Mouse (Mus musculus): ENCODE measurements at regions not wholly inside any gene's neighbourhood (a gene's known extent, or its start where the extent isn't known, plus 50 kb on each side); places are given as distances from the start of the nearest gene placed in this dataset.
A peak's percentile ranks its signal among the peaks of the same experiment; 100 is the strongest.
"Not testable (repeated sequence)": the region's sequence is repeated elsewhere in the genome, so short reads cannot be mapped to it uniquely, and the experiment has no call there.

DNA sequence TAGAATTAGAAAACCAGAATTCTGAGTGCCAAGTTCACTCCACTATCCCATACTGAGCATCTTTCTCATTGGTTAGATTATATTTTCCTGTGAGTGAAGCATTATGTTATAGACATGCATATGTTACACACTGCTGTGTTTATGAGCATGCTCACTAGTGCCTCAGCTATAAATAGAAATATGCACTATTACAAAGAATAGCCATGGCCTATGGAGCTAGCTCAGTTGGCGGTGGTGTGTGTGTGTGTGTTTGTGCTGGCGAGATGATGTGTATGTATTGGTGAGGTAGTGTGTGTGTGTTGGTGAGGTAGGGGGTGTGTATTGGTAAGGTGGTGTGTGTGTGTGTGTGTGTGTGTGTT is 106.2 kb downstream of the Sec31a start:
- DNase-seq (ENCODE audit: low spot score in 2 of 2), result no peak

DNA sequence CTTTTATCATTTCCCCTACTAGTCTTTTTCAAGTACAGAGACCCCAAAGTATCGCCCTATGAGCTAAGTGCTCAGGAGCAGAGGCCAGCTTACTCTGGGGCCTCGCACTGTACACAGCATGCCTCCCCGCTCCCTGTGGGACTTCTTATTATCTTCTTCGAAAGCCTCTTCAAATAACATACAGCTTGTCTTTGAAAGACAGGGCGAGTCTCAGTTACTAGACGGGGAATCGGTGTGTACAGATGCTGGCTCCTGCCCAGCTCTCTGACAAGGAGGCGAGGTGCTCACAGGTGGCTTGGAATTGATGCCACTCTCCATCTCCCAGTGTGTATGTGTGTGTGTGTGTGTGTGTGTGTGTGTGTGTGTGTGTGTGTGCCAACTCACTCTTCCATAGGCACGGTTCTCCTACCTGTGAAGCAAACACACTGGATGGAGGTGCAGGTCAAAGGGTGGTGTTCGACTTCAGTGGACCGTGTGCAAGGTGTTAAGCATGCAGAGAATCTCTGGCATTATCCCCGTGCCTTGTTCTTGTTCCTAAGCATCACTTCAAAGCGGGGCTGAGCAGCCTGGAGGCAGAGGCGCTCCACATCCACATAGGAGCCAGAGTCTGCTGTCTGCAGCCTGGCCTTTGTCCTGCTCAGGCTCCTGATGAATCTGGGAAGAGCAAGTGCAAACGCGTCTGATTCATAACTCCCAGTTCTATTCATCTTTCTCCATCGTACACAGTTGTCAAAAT is 106.8 kb downstream of the Sec31a start:
- DNase-seq (ENCODE audit: low spot score in 2 of 2), result no peak

DNA sequence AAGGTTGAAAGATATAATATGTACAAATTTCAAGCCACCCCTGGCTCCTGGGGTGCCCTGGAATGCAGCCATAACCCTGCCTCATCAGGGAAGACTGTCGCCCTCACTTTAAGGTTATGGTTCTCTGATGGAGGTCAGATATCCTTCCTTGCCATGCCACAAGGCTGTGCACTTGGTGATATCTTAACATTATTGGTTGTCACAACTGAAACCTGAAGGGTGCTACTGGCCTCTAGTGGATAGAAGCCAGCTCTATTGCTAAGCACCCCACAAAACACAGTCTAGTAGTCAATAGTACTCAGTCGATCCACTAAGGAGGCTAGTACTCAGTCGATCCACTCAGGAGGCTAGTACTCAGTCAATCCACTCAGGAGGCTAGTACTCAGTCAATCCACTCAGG is 111.6 kb downstream of the Sec31a start:
- no peak for DNase-seq (ENCODE audit: low spot score in 2 of 2)

DNA sequence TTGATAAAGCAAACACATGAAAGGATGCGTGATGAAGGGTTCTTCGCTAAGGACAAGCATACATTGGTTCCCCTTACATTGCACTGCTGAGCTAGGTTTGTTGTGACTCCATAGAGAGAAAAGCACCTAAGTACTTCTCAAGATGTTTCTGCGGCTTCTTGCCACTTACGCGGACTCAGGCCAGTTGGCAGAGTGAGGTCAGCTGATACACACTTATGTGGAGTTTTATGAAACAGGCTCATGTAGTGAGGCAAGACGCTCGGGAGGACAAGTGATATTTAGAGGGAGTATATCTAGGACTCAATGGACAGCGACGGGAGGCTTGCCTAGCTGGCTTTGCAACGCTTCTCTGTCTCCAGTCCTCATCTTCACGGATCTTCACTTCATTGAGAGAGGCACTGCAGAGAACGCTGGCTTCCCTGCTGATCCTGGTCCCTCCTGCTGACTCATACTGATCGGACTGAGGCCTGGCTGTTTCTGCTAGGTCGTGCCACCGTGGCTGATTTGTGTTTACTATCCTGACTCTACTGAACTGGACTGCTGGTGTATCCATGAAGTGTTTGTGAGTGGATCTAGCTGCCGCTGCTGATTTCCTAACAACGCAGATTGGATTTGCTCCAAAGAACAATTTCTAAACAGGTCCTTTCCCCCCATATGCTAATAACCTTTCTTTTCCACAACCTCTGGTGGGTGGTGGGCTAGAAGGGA is 113.8 kb downstream of the Sec31a start:
- no peak for DNase-seq (ENCODE audit: low spot score in 2 of 2)

DNA sequence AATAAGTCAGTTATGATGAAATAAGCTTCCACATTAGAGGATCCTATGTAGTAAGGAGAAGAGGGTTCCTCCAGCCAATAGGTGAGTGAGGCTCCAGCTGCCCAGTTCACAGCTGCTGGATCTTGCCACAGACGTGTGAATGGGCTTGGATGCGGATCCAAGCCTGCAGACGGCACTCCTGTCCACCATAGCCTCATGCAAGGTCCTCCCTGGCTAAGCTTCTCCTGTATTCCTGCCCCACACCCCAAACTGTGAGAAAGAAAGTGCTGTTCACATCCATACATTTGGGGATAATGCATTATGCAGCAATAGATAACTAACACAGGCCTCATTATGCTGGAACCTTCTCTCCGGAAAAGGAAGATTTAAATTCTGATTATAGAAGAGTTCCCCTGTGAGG is 116.9 kb downstream of the Sec31a start:
- DNase-seq (ENCODE audit: low spot score in 2 of 2), result no peak

DNA sequence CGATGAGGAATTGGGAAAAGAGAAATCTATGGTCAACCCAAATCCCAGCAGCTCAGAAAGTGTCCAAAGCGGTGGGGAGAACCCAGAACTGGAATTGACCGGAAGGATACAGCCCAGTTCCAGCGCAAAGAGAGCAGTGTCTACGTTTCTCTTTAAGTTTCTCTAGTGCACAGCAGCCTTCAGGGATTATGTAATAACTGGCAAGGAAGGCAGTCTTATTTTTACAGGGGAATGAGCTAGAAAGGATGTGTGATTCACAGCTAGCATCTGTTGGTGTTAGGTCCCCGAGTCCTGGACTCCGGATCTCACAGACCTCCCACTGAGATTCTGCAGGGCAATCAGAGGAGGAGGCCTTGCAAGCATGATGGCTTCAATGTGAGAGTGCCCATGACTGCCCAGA is 121.8 kb downstream of the Sec31a start:
- DNase-seq (ENCODE audit: low spot score in 2 of 2), result peak; percentile 26 to 61

DNA sequence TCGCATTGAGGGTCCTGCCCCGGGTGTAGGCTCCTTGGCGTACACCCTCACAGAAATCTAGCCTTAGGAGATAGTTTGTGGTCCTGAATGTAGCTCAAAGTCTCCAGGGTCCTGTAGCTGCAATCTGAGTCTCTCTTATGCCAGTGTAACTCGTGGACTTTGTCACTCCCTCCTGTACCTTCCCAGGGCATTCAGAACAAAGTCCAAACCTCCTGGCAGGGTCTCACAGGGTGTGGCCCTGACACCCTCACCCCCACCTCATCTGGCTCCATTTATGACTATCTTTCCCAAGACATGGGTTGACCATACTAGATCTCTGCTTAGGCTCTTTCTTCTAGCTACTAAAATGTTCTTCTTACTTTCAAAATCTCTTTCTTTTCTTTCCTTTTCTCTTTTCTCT is 120.6 kb upstream of the Tmem150c start:
- no peak for DNase-seq (ENCODE audit: low spot score in 2 of 2)

DNA sequence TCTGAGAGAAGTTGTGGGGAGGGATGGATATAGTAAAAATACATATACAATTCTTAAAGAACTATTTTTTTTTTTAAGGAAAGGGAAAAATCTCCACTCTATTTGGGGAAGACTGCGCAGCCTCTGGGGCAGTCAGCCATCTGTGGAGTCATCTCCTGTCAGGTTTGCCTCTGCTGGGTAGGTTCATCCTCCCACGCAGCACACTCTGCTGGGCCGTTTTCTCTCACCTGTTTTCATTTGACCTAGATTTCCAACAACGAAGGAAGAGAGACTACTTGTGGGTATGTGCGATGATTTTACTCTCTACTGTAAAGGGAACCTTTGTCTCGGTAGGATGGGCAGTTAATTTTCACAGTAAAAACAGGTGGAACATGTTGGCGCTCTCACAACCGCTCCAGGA is 119.9 kb upstream of the Tmem150c start:
- DNase-seq (ENCODE audit: low spot score in 2 of 2), result peak in 1 of 2 experiments; percentile 22

DNA sequence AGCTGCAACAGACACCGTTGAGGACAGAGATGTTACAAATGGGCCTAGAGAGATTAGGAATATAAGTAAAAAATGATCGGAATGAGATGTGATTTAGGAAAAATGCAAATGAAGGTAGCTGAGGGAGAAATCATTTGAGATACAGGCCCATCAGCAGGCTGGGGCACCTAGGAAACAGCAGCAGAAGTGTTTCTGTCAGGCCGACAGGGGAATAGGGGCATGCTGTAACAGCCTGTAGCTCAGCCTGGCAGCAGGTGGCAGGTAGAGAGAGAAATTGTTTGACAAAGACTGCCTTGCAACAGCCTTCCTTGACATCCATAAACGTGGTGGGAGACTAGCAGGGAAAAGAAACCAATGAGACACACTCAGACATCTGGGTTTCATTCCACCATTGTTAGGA is 115.1 kb upstream of the Tmem150c start:
- no peak for DNase-seq (ENCODE audit: low spot score in 2 of 2)

DNA sequence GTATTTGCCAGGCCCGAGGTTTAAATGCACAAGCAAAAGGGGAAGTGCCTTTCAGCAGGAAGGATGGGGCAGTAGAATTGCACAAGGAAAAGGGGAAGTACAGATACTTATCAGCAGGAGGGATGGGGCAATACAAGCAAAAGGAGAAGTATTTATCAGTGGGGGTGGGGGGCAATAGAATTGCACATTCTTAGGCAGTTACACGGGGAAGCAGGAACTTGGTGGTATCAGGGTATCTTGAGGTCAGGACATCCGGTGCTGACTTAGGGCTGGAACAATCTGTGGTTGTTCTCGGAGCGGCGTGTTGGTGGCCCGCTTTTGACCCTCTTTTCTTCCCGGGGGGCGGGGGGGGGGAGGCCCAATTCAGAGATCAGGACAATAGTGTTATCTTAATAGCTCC is 112.4 kb upstream of the Tmem150c start:
- not testable (repeated sequence) for DNase-seq (ENCODE audit: low spot score in 2 of 2)

DNA sequence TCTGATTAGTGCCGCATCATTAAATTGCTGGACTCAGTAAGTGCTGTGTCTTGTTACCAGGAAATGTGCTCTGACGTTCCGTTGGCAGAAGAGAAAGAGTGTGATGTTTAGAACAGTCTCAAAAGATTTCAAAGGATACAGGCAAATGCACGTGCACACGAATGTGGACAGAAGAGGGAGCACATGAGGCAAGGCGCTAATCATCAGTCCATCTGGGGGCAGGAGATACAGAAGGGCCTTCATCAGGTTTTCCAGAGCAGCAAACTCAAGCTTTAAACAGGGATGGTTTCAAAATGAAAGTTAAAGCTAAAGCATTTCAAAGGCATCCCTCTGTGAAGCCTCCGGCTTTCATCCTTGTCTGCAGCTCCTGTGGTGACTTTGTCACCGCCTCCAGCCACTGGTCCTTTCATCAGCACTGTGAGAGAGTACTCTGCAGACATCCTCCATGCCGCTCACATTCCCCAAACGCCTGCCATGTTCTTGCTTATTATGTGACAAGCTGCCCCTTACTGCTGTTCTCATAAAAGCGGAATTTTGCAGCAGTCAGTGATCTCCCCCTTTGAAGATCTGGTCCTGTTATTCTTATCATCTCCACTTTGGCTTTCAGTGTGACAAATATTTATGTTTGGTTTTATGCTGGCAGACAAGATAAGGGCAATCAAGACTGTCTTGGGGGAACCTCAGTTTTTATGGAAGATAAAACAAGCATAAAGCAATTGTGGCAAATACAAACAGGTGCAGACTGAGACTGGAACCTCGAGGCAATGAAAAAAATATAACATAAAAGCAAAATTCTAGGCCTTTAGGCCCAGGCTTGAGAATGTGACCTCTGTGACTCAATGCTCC is 111.5 kb upstream of the Tmem150c start:
- no peak for DNase-seq (ENCODE audit: low spot score in 2 of 2)

DNA sequence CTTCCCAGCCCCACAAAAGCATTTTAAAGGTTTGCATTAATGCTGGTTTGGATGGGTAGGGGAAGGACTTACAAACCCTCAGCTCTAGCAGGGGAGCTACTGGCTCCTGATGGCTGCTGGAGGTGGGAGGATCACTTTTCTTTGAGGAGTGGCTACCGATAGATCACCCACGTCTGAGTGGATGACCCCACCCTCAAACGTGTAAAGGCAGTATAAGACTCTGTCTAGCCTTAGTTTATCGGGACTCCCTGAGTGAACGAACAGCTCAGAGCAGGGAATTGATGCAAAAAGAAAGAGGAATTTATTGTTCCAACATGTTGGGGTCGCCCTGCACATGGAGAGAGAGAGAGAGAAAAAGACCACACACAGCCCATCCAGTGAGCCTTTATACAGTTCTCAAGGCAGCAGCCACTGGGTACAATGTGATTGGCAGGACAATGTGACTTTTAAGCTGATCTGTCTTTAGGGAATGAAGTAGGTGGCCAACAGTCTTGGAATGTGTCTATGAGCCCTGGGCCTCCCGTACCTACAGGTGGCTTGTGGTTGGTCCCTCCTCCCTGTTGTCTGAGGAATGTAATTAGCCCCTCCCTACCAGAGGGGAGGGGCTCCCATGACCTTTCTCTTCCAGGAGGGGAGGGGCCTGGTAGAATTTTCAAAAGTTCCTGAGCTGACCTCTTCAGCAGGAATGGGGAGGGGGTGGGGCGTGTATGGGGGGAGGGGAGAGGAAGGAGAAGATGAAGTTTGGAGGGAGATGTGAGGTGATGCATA is 108.7 kb upstream of the Tmem150c start:
- DNase-seq (ENCODE audit: low spot score in 2 of 2), result no peak

DNA sequence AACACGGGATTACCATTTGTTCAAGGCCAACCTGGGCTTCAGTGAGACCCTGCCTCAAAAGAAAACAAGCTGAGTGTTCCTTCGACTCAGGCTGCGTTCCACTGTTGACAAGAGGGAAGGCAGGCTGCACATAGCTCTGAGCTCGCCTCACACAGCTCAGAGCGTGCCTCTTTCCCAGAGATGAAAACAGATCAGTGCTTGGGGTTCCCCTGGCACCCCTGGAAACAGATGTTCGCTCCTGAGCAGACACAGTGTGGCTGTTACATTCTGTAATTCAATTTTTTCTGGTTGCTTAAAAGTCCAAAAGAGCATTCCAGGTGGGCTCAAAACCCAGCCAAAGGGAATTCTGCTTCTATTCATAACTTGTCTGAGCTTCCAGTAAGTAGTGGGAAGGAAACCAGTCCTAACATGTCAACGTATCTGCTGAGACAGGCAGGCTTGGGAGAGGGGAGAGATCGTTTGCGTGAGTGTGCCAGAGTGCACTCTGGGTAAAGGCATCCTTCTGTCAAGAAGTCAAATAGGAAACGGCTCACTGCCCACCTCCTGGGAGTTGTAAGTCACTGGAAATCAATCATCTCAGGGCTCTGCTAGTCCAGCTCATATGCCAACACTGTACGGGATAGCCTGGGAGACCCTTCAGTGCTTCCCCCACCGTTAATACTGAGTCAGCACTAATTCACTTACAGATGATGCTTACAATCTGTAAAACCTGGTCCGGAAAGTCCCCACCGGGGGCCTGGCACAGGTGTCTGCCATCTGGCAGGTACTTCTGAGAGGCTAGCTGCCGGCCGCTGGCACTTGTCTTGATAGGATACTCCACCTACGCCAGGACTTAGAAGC is 107.3 kb upstream of the Tmem150c start:
- DNase-seq (ENCODE audit: low spot score in 2 of 2), result no peak

DNA sequence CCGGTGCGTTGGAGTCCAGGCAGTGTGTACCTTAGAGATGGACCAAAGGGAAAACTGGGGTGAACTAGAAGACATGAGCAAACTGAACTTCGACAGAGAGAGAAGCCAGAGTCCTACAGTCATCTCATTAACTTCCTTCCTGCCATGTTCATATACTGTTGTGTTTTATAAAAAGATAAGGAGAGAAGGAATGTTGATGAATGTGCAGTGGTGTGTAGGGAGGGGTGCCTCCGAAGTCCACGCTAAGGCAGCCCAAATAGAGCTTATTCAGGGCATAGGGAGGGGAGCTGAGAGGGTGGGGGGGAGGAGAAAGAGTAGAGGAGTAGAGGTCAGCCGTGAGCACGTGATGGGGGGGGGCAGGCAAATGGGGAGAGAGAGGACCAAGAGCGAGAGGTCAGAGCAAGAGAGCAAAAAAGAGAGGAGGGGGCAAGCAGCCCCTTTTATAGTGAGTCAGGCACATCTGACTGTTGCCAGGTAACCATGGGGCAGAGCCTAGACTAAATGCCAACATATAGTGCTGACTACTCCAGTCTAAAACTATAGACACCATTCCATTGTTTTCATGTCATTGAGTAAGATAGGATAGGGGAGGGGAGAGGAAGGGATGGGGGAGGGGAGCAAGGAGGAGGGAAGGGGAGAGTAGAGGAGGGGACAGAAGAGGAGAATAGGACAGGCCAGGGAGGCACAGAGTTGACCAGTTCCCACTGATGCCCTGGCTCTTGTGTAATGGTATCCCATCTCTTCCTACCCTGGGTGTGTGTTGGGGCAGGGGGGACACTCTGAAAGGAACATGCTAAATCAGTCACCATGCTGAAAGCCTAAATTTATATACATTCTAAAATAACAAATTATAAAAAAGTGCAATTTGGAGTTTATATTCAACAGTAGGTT is 100.4 kb upstream of the Tmem150c start:
- DNase-seq (ENCODE audit: low spot score in 2 of 2), result no peak

DNA sequence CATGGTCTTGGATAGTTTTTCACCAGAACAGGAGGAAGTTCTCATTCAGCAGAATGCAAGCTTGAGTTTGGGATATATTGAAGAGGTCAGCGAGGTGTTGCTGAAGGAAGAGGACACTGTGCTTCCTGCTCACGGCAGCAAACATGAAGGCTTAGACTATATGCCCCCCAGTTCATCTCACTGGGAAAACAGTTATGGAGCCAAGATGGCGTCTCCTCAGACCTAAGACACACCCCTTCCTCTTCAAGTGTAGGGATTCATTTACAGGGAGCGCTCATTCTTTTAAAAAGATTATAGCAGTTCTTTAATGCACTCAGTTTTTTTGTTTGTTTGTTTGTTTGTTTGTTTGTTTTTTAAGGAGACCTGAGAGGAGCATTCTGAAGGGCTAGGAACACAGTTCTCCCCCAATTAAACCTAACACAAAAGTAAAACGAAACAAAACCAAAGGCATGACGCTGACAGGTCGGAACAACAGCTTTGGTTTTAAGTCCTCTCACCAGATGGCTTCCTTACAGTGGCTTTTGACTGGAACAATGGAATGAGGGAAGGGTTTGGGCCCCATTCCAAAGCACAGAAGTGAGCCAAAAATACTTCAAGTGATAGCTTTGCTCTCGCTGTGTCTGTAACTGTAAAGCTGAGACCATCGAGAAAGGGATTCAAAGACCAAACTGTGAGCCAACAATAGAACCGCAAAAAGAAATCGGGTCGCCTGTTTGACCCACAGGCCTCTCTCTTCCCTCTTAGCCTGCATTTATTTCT is 99.5 kb upstream of the Tmem150c start:
- no peak for DNase-seq (ENCODE audit: low spot score in 2 of 2)

DNA sequence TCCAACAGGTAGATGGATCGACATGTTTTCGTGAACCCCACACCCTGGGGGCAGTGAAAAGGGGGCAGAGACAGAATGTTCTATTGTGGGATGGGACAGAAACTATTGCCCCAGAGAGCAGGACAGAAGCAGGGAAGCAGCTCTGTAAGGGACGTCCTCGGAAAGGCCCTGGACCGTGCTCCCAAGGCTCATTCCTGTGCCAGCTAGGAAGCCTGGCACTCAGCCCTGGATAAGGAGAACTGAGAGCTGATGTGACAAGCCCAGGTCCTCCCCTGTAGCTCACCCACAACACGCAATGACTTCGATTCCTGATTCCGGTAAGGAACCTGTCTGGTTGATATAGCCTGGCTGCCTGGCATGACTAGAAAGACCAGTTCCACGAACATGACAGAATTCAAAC is 95.7 kb upstream of the Tmem150c start:
- no peak for DNase-seq (ENCODE audit: low spot score in 2 of 2)

DNA sequence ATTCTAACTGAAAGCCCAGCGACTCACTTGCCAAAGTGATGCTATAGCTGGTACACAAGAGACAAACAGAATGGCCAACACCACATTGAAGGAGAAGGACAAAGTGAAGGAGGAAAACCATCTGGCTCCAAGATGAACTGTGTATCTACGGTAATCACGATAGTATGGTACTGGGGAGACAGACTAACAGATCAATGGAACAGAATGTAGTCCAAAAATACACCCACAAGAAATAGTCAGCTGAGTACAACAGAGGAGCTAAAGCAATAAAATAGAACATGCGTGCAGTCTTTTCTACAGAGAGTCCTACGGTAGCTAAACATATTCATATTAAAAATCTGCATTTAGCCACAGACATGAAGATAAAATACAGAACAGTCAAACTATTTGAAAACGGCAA is 92.4 kb upstream of the Tmem150c start:
- no peak for DNase-seq (ENCODE audit: low spot score in 2 of 2)

DNA sequence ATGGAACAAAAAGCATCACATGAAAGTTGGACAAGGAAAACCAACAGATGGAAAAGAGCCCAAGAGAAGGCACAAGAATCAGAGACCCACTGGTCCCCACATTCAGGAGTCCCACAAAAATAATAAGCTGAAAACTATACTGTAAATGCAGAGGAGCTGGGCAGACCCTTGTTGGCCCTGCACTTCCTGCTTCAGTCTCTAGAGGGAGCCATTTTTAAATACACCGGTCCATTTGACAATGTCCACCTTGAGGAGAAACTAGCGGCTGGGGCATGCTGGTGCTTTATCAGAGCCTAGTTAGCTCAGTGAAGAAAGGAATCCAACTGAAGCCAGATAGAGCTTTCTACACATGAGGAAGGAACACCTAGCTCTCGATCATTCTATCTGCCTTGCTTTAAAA is 90.1 kb upstream of the Tmem150c start:
- DNase-seq (ENCODE audit: low spot score in 2 of 2), result no peak

DNA sequence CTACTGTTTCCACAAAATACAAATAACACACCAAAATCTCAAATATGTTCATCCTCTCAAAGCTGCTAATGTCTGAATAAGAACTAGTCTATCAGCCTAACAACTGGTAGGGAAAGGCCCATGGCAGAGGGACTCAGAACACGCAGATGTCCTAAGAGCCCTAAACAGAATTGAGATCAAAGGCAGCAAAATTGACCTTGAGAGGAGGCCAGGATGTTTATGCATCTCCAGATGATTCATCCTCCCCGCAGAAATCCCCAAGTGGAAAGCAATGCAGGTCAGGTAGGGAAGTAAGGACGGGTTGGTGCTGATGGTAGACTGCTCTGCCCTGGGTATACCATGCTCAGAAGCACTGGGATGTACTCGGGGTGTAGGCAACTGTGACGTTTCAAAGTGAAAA is 89.0 kb upstream of the Tmem150c start:
- no peak for DNase-seq (ENCODE audit: low spot score in 2 of 2)
